Mouse (Mus musculus): ENCODE data around the gene Cep97. TPM values are rescaled to one million over a fixed set of nuclear protein-coding genes. Genes with fewer than 3 reads are reported as not detected.
"Not testable (repeated sequence)": the region's sequence is repeated elsewhere in the genome, so short reads cannot be mapped to it uniquely, and the experiment has no call there.

Gene Cep97
- polyA plus RNA-seq, 1 experiment from 2014 or later = 5.8 TPM

DNA sequence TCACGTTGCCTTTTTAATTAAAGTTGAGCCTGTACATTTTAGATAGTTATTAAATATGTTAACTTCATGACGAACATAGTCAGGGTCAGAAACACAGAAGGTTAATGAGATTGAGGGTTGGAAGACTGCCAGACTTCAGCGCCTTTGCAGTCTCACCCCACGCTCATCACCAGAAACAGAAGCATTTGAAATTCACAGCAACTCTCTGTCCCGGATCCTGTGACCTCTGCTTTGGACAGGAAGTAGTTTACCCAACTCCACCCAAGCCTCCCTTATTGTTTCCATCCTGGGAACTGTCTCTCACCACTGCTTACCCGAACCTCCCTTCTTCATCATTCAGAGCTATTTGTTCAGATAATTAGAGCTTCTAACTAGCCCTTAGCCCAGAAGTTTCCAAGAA is 58.6 kb downstream of the Cep97 start:
- Histone ChIP-seq H3K27ac (ENCODE audit: low read length) (no peak overlapping the region), H3K4me2 (ENCODE audit: low read depth, low read length) (no peak overlapping the region), H3K9ac (ENCODE audit: low read depth, low read length) (no peak overlapping the region), H3K27me3 (replicated peaks; ENCODE audit: control insufficient read depth, insufficient read depth, low read length) (no peaks in the 10 kb centered on the region), H3K4me3 (ENCODE audit: low read length) (no peak overlapping the region), H3K9me3 (ENCODE audit: control insufficient read depth, low read length) (no peaks in the 10 kb centered on the region), H3K4me1 (ENCODE audit: control insufficient read depth, insufficient read depth, low read length) (no peaks in the 10 kb centered on the region), H3K36me3 (ENCODE audit: control insufficient read depth, insufficient read depth, low read length) (no peaks in the 10 kb centered on the region)
- 64% methylated on average over 6 of the region's 6 CpGs for WGBS
- ATAC-seq = no peak

DNA sequence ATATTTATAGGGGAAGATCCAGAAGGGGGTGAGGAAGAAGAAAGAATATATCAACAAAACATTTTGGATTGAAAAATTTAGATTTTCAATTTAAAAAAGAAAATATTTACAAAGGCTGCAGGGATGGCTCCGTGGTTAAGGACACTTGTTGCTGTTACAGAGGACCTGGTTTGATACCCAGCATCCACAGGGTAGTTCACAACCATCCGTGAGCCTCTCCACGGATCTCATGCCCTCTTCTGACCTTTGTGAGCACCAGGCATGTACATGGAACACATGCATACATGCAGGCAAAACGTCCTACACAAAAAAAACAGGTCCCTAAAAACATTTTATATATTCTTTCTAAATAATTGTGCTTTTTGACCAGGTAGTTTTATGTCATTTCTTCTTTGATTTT is 70.8 kb downstream of the Cep97 start:
- no peak overlapping the region for H3K27ac ChIP-seq (ENCODE audit: low read length)
- H3K36me3 ChIP-seq (ENCODE audit: control insufficient read depth, insufficient read depth, low read length) = no peaks in the 10 kb centered on the region
- no peaks in the 10 kb centered on the region for H3K4me1 ChIP-seq (ENCODE audit: control insufficient read depth, insufficient read depth, low read length)
- H3K9ac ChIP-seq (ENCODE audit: low read depth, low read length) = no peak overlapping the region
- ATAC-seq = no peak
- no peak overlapping the region for H3K4me3 ChIP-seq (ENCODE audit: low read length)
- H3K9me3 ChIP-seq (ENCODE audit: control insufficient read depth, low read length) = no peaks in the 10 kb centered on the region
- H3K27me3 ChIP-seq (replicated peaks; ENCODE audit: control insufficient read depth, insufficient read depth, low read length) = no peaks in the 10 kb centered on the region
- WGBS = 74% methylated on average over 4 of the region's 4 CpGs
- no peak overlapping the region for H3K4me2 ChIP-seq (ENCODE audit: low read depth, low read length)

DNA sequence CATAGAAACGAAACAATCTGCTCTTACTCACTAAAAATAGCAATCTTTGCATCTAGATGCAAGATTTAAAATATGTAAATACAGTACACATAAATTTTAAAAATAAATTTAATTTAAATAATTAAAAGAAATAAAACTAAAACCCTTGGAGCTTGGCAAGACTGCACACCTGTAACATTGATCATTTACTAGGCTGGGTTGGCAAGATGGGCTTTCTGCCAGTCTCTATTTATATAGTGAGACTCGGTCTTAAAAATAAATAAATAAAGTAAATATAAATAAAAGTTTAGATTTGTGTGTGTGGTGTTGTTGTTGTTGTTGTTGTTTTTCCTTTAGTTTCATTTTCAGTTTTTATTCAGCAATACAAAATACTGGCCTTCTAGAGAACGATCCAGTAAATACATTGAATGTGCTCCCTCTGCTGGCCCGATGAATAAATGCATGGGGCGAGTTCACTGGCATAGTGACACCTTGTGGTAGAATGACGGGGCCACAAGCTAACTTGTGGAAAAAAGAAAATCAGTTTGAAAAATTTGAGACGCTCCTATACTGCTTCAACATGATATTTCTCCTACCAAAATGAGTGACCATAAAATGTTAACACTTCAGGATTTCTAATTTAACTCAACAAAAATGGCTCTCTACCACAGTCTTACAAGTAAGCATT is 71.4 kb downstream of the Cep97 start:
- WGBS = 23% methylated on average over 7 of the region's 7 CpGs
- Histone ChIP-seq H3K4me3 (ENCODE audit: low read length) (no peak overlapping the region), H3K36me3 (ENCODE audit: control insufficient read depth, insufficient read depth, low read length) (no peaks in the 10 kb centered on the region), H3K4me1 (ENCODE audit: control insufficient read depth, insufficient read depth, low read length) (no peaks in the 10 kb centered on the region), H3K9ac (ENCODE audit: low read depth, low read length) (no peak overlapping the region), H3K27ac (ENCODE audit: low read length) (no peak overlapping the region), H3K9me3 (ENCODE audit: control insufficient read depth, low read length) (no peaks in the 10 kb centered on the region), H3K27me3 (replicated peaks; ENCODE audit: control insufficient read depth, insufficient read depth, low read length) (no peaks in the 10 kb centered on the region), H3K4me2 (ENCODE audit: low read depth, low read length) (no peak overlapping the region)
- peak; percentile 49; the same call in 1 of the 2 replicates for ATAC-seq

DNA sequence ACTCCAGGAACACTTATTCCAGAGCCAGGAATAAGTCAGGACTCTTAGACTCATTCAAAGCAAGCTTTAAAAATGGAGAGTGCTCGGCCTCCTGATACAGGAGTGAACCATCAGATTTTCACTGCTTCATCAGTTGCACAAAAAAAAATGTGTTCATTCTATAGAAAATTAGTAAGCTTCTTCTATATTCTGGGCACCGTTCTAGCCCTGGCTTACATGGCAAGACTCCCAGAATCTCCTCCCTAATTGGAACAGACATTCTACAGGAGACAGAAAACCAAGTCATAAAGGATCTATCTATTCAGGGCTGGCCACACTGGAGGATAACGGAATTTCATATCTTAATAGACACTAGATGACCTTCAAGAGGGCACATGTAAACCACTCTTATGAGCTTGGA is 73.6 kb downstream of the Cep97 start:
- ATAC-seq = no peak
- 87% methylated on average over 3 of the region's 3 CpGs for WGBS
- no peaks in the 10 kb centered on the region for H3K4me1 ChIP-seq (ENCODE audit: control insufficient read depth, insufficient read depth, low read length)

DNA sequence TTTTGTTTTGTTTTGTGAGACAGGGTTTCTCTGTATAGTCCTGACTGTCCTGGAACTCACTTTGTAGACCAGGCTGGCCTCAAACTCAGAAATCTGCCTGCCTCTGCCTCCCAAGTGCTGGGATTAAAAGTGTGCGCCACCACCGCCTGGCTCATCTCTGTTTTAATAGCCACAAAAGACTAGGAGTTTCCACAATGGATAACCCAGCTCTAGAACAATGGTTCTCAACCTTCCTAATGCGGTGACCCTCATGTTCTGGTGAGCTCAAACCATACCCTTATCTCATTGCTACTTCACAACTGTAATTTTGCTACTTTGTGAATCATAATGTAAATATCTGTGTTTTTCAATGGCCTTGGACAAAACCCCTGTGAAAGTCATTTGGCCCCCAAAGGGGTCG is 75.2 kb downstream of the Cep97 start:
- H3K4me2 ChIP-seq (ENCODE audit: low read depth, low read length); H3K9ac ChIP-seq (ENCODE audit: low read depth, low read length); ATAC-seq; H3K4me3 ChIP-seq (ENCODE audit: low read length); H3K9me3 ChIP-seq (ENCODE audit: control insufficient read depth, low read length); H3K36me3 ChIP-seq (ENCODE audit: control insufficient read depth, insufficient read depth, low read length); H3K27ac ChIP-seq (ENCODE audit: low read length); H3K27me3 ChIP-seq (replicated peaks; ENCODE audit: control insufficient read depth, insufficient read depth, low read length); H3K4me1 ChIP-seq (ENCODE audit: control insufficient read depth, insufficient read depth, low read length): not testable (repeated sequence)
- 96% methylated on average over 4 of the region's 4 CpGs for WGBS

More for the DNA sequence above, 73.6 kb downstream of the Cep97 start:
- H3K4me2 ChIP-seq (ENCODE audit: low read depth, low read length) = no peak overlapping the region
- H3K9ac ChIP-seq (ENCODE audit: low read depth, low read length) = no peak overlapping the region
- H3K36me3 ChIP-seq (ENCODE audit: control insufficient read depth, insufficient read depth, low read length) = no peaks in the 10 kb centered on the region
- H3K4me3 ChIP-seq (ENCODE audit: low read length) = no peak overlapping the region
- H3K27me3 ChIP-seq (replicated peaks; ENCODE audit: control insufficient read depth, insufficient read depth, low read length) = no peaks in the 10 kb centered on the region
- no peaks in the 10 kb centered on the region for H3K9me3 ChIP-seq (ENCODE audit: control insufficient read depth, low read length)
- H3K27ac ChIP-seq (ENCODE audit: low read length) = no peak overlapping the region

DNA sequence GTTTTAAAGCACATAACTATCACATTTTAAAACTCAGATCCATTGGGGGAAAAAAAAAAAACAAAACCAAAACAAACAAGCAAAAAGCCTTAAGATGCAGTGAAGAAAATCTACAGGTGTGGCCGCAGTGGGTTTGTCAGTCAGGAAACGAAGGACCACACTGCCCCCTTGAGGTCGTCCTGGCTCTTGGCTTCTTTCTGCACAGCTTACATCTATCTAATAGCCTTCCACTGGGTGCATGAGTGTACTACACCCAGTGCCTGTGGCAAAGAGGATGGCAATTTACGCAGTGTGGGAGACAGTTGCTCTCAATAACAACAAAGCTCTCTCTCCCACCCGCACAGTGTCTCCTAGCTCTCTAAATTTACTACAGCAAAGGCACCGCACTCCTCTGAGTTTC is 76.2 kb downstream of the Cep97 start:
- ATAC-seq = peak; percentile 56
- no peaks in the 10 kb centered on the region for H3K36me3 ChIP-seq (ENCODE audit: control insufficient read depth, insufficient read depth, low read length)
- WGBS = 67% methylated on average over 6 of the region's 6 CpGs

DNA sequence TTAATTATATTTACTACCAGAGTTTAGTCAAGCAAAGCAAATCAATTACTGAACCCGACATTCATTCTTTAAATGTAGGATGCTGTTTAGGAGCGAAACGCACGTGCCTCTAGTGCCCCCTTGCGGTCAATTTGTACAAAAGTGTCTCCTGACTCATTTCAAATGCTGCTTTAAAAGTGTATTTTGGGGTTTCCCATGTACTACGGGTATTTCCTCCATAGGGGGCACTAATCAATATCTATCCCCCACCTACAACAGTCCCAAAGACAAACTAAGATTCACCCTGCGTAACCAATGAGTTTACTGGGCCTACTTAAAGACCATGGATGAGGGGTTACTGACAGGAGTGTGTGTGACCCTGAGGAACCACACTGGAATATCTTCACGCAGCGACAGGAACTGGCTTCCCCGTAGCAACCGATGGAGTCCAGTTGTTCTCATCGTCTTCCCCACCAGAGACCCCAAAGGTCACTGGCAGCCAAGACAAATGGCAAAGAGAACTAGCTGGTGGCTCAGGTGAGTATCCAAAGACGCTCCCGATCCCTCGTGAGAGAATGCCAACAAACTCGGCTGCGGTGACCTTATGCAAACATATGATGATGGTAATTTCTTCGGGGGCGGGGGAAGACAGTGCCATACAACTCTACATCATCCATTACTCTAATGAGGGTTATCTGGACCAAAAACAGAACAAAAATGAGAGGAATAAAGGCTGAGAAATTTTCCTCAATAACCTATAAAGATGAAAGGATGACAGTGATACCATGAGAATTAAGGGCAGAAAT is 81.5 kb downstream of the Cep97 start:
- Histone ChIP-seq H3K4me1 (ENCODE audit: control insufficient read depth, insufficient read depth, low read length) (no peaks in the 10 kb centered on the region), H3K9ac (ENCODE audit: low read depth, low read length) (no peak overlapping the region), H3K27me3 (replicated peaks; ENCODE audit: control insufficient read depth, insufficient read depth, low read length) (no peaks in the 10 kb centered on the region), H3K9me3 (ENCODE audit: control insufficient read depth, low read length) (no peaks in the 10 kb centered on the region), H3K4me3 (ENCODE audit: low read length) (no peak overlapping the region), H3K36me3 (ENCODE audit: control insufficient read depth, insufficient read depth, low read length) (no peaks in the 10 kb centered on the region), H3K4me2 (ENCODE audit: low read depth, low read length) (no peak overlapping the region), H3K27ac (ENCODE audit: low read length) (no peak overlapping the region)
- ATAC-seq = peak; percentile 68
- 51% methylated on average over 19 of the region's 19 CpGs for WGBS

More for the DNA sequence above, 76.2 kb downstream of the Cep97 start:
- Histone ChIP-seq H3K27ac (ENCODE audit: low read length) (no peak overlapping the region), H3K9me3 (ENCODE audit: control insufficient read depth, low read length) (no peaks in the 10 kb centered on the region), H3K4me2 (ENCODE audit: low read depth, low read length) (no peak overlapping the region), H3K9ac (ENCODE audit: low read depth, low read length) (no peak overlapping the region), H3K4me1 (ENCODE audit: control insufficient read depth, insufficient read depth, low read length) (no peaks in the 10 kb centered on the region), H3K4me3 (ENCODE audit: low read length) (no peak overlapping the region), H3K27me3 (replicated peaks; ENCODE audit: control insufficient read depth, insufficient read depth, low read length) (no peaks in the 10 kb centered on the region)

DNA sequence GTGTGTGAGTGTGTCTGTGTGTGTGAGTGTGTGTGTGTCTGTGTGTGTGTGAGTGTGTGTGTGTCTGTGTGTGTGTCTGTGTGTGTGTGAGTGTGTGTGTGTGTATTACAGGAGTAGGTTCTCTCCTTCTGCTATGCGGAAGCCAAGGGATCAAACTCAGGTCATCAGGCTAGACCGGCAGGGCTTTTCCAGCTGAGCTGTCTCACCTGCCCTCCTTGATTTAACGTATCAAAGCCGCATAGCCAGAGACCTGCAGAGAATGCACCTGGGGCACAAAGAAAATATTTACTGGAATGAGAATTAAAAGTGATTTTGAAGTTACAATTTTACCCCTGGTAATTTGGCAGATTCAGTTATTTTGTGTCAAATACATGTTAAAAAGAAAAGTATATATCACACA is 82.1 kb downstream of the Cep97 start:
- no peak overlapping the region for H3K4me2 ChIP-seq (ENCODE audit: low read depth, low read length)
- H3K36me3 ChIP-seq (ENCODE audit: control insufficient read depth, insufficient read depth, low read length) = no peaks in the 10 kb centered on the region
- H3K4me3 ChIP-seq (ENCODE audit: low read length) = no peak overlapping the region
- H3K9me3 ChIP-seq (ENCODE audit: control insufficient read depth, low read length) = no peaks in the 10 kb centered on the region
- H3K4me1 ChIP-seq (ENCODE audit: control insufficient read depth, insufficient read depth, low read length) = no peaks in the 10 kb centered on the region
- ATAC-seq = no peak
- WGBS = 43% methylated on average over 4 of the region's 4 CpGs
- no peaks in the 10 kb centered on the region for H3K27me3 ChIP-seq (replicated peaks; ENCODE audit: control insufficient read depth, insufficient read depth, low read length)
- H3K9ac ChIP-seq (ENCODE audit: low read depth, low read length) = no peak overlapping the region
- no peak overlapping the region for H3K27ac ChIP-seq (ENCODE audit: low read length)

DNA sequence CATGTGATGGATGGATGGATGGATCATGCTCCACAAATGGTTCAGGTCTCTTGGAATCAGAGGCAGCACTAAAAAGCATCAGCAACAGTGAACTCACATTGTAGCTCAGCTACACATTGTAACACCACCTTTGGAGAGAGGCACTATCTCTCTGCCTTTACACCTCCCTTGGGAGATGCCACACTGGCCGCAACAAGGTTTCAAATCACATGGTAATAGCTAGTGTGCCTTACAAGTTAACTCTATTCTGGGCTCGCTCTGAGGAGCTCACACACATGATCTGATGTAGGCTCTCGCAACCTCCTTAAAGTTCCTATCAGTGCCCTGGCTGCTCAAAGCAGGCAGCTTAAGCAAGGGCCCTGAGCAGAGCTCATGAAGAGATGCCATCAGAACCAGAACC is 84.2 kb downstream of the Cep97 start:
- Histone ChIP-seq H3K36me3 (ENCODE audit: control insufficient read depth, insufficient read depth, low read length) (no peaks in the 10 kb centered on the region), H3K27me3 (replicated peaks; ENCODE audit: control insufficient read depth, insufficient read depth, low read length) (no peaks in the 10 kb centered on the region), H3K9me3 (ENCODE audit: control insufficient read depth, low read length) (no peaks in the 10 kb centered on the region), H3K9ac (ENCODE audit: low read depth, low read length) (no peak overlapping the region), H3K4me2 (ENCODE audit: low read depth, low read length) (no peak overlapping the region), H3K4me3 (ENCODE audit: low read length) (no peak overlapping the region), H3K27ac (ENCODE audit: low read length) (no peak overlapping the region), H3K4me1 (ENCODE audit: control insufficient read depth, insufficient read depth, low read length) (no peaks in the 10 kb centered on the region)
- 95% methylated on average over 3 of the region's 3 CpGs for WGBS
- no peak for ATAC-seq

All from intestine, embryonic 16.5 days (tissue).